Mouse (Mus musculus): ENCODE results near the gene Rimbp2. TPM values are rescaled to one million over a fixed set of nuclear protein-coding genes. Genes with fewer than 3 reads are reported as not detected.
A peak's percentile ranks its signal among the peaks of the same experiment; 100 is the strongest.

The Rimbp2 gene
- polyA plus RNA-seq, 1 experiment from 2014 or later = not detected

- Histone ChIP-seq H3K4me1 (no peaks in the 10 kb centered on the region), H3K36me3 (no peaks in the 10 kb centered on the region), H3K4me2 (no peak overlapping the region), H3K9ac (no peak overlapping the region), H3K9me3 (replicated peaks) (peaks cover 6% of the 10 kb centered on the region; the same call in 1 of the 2 replicates), H3K27ac (no peak overlapping the region), H3K4me3 (no peak overlapping the region), H3K27me3 (replicated peaks) (no peaks in the 10 kb centered on the region)
- 40% methylated on average over 5 of the region's 5 CpGs for WGBS (ENCODE audit: insufficient replicate concordance)
- ATAC-seq = no peak
Measured at GRCm38 (mm10) chr5:128920112-128920511, 33.2 kb downstream of the Rimbp2 start.

DNA sequence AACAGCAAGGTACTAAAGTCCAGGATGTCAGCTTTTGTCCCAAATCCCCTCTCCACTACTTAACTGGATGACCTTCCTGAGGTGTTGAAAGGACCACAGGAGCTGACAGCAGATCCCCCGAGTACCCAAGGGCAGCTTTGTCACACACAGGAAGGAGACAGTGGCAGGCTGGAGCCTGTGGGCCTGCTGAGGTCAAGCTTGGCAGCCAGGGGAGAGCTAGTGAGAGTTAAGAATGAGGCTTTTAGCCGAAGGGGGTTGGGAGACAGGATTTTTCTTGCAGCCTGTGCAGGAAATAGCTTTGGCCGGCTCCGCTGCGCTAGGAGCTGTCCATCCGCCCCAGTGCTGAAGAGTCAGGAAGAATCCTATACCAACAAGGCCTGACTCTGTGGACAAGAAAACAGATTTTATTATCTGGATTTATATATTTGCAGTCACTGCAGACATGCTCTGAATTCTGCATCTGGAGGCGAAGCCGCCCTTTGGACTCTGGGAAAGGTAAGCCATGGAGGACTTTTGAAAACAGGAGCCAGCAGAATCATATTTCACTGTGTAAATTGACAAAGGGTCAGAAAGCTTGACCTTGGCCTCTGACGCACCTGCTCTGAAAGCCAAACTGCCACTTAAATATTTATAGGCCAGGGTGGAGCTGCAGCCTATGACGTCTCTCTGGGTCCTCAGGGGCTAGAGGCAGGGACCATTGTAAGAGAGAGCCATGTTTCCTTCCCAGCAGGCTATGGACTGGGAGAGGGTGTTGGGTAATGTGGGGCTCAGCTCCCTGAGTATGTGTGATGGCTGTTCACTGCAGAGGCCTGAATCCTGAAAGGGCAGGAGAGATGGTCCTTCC is 35.9 kb downstream of the Rimbp2 start:
- H3K9ac ChIP-seq = no peak overlapping the region
- ATAC-seq = peak; percentile 51
- no peak overlapping the region for H3K4me3 ChIP-seq
- no peaks in the 10 kb centered on the region for H3K27me3 ChIP-seq (replicated peaks)
- no peaks in the 10 kb centered on the region for H3K4me1 ChIP-seq
- peaks cover 6% of the 10 kb centered on the region; the same call in 1 of the 2 replicates for H3K9me3 ChIP-seq (replicated peaks)
- no peak overlapping the region for H3K4me2 ChIP-seq
- H3K27ac ChIP-seq = no peak overlapping the region
- no peaks in the 10 kb centered on the region for H3K36me3 ChIP-seq
- 13% methylated on average over 10 of the region's 10 CpGs for WGBS (ENCODE audit: insufficient replicate concordance)

GRCm38 (mm10) chr5:128913820-128914219 is 39.5 kb downstream of the Rimbp2 start:
- Histone ChIP-seq H3K27ac (no peak overlapping the region), H3K36me3 (no peaks in the 10 kb centered on the region), H3K4me1 (no peaks in the 10 kb centered on the region), H3K9me3 (replicated peaks) (peaks cover 6% of the 10 kb centered on the region; the same call in 1 of the 2 replicates), H3K4me3 (no peak overlapping the region), H3K27me3 (replicated peaks) (no peaks in the 10 kb centered on the region), H3K9ac (no peak overlapping the region), H3K4me2 (no peak overlapping the region)
- ATAC-seq = no peak
- WGBS (ENCODE audit: insufficient replicate concordance) = 59% methylated on average over 3 of the region's 3 CpGs

DNA sequence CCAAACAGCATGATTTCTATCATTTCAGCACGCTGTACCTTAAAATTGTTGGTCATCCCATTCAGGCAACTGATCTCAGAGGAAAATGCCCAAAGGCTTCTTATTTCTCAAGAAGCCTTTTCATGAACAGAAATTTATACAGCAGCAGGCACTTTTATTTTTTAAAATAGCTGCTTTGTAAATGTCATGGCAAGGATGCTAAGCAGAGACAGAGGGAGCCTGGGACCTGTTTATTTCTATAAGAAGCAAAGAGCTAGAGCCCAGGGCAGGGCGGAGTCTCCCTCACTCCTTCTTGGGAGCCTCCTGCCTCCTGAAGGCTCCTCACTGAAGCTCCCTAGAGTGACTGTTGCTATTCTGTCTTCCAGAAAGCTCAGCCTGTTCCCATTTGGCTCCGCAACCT is 40.9 kb downstream of the Rimbp2 start:
- H3K36me3 ChIP-seq = no peaks in the 10 kb centered on the region
- 80% methylated on average over 3 of the region's 3 CpGs for WGBS (ENCODE audit: insufficient replicate concordance)
- H3K4me2 ChIP-seq = no peak overlapping the region
- H3K4me3 ChIP-seq = no peak overlapping the region
- H3K27me3 ChIP-seq (replicated peaks) = no peaks in the 10 kb centered on the region
- H3K9ac ChIP-seq = no peak overlapping the region
- no peak for ATAC-seq
- H3K4me1 ChIP-seq = no peaks in the 10 kb centered on the region
- no peak overlapping the region for H3K27ac ChIP-seq
- H3K9me3 ChIP-seq (replicated peaks) = peaks cover 6% of the 10 kb centered on the region; the same call in 1 of the 2 replicates

GRCm38 (mm10) chr5:128911593-128911992 is 41.7 kb downstream of the Rimbp2 start:
- Histone ChIP-seq H3K27ac (no peak overlapping the region), H3K27me3 (replicated peaks) (no peaks in the 10 kb centered on the region), H3K36me3 (no peaks in the 10 kb centered on the region), H3K9me3 (replicated peaks) (peaks cover 4% of the 10 kb centered on the region; the same call in 1 of the 2 replicates), H3K4me1 (no peaks in the 10 kb centered on the region), H3K9ac (no peak overlapping the region), H3K4me2 (no peak overlapping the region), H3K4me3 (no peak overlapping the region)
- 70% methylated on average over 8 of the region's 9 CpGs for WGBS (ENCODE audit: insufficient replicate concordance)
- ATAC-seq = no peak

DNA sequence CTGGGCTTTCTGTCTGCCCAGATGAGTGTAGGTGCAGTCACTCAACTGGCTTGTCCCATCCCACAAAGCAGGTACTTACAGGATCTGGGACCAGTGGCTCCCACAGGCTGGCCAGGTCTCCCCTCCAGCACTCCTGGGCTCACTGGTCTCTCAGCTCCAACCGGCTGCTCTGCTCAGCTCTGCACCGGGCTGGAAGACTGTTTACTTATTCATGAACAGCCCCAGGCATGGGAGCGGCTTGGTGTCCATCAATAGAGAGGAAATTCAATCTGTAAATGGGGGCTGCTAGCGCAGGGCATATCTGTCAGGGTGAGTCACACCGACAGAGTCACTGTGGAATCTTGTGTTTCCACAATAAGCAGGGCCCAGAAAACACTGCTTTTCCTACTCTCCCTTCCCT is 49.2 kb downstream of the Rimbp2 start:
- Histone ChIP-seq H3K9ac (no peak overlapping the region), H3K4me2 (no peak overlapping the region)
- ATAC-seq = no peak

GRCm38 (mm10) chr5:128903120-128903519 is 50.2 kb downstream of the Rimbp2 start:
- no peaks in the 10 kb centered on the region for H3K9me3 ChIP-seq (replicated peaks)
- no peak for ATAC-seq
- no peak overlapping the region for H3K4me2 ChIP-seq
- 58% methylated on average over 12 of the region's 12 CpGs for WGBS (ENCODE audit: insufficient replicate concordance)
- H3K36me3 ChIP-seq = no peaks in the 10 kb centered on the region
- H3K27me3 ChIP-seq (replicated peaks) = no peaks in the 10 kb centered on the region
- H3K9ac ChIP-seq = no peak overlapping the region
- no peaks in the 10 kb centered on the region for H3K4me1 ChIP-seq
- no peak overlapping the region for H3K4me3 ChIP-seq
- no peak overlapping the region for H3K27ac ChIP-seq

More for the DNA sequence above, 49.2 kb downstream of the Rimbp2 start:
- Histone ChIP-seq H3K4me1 (no peaks in the 10 kb centered on the region), H3K36me3 (no peaks in the 10 kb centered on the region), H3K4me3 (no peak overlapping the region), H3K9me3 (replicated peaks) (no peaks in the 10 kb centered on the region), H3K27ac (no peak overlapping the region), H3K27me3 (replicated peaks) (no peaks in the 10 kb centered on the region)
- 43% methylated on average over 5 of the region's 5 CpGs for WGBS (ENCODE audit: insufficient replicate concordance)

GRCm38 (mm10) chr5:128899971-128900370 is 53.3 kb downstream of the Rimbp2 start:
- WGBS (ENCODE audit: insufficient replicate concordance) = 72% methylated on average over 13 of the region's 13 CpGs
- H3K4me2 ChIP-seq = no peak overlapping the region

GRCm38 (mm10) chr5:128894921-128895320 is 58.4 kb downstream of the Rimbp2 start:
- Histone ChIP-seq H3K27me3 (replicated peaks) (no peaks in the 10 kb centered on the region), H3K4me3 (no peak overlapping the region), H3K4me2 (no peak overlapping the region), H3K4me1 (no peaks in the 10 kb centered on the region), H3K36me3 (no peaks in the 10 kb centered on the region), H3K9me3 (replicated peaks) (no peaks in the 10 kb centered on the region), H3K27ac (no peak overlapping the region), H3K9ac (no peak overlapping the region)
- 60% methylated on average over 5 of the region's 5 CpGs for WGBS (ENCODE audit: insufficient replicate concordance)
- no peak for ATAC-seq

More at GRCm38 (mm10) chr5:128899971-128900370, 53.3 kb downstream of the Rimbp2 start:
- no peak for ATAC-seq
- Histone ChIP-seq H3K27ac (no peak overlapping the region), H3K4me1 (no peaks in the 10 kb centered on the region), H3K36me3 (no peaks in the 10 kb centered on the region), H3K9me3 (replicated peaks) (no peaks in the 10 kb centered on the region), H3K9ac (no peak overlapping the region), H3K27me3 (replicated peaks) (no peaks in the 10 kb centered on the region), H3K4me3 (no peak overlapping the region)

DNA sequence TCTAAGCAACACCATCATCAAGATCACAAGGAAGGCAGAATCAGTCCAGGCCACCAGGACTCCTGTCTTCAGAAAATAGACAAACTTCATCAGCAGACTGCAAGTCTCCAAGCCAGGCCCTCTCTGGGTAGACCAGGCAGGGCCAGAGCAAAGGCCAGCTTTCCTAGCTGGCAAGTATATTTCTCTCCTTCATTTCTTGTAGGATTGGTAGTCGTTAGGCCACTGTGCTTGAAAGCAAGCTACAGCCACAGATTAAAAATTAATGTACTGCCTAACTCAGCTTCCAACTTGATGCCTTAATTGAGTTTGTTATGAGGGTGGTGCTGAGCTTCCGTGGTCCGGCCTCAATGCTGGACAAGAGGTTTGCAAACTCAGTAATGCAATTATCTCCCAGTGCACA is 65.7 kb downstream of the Rimbp2 start:
- 63% methylated on average over 3 of the region's 3 CpGs for WGBS (ENCODE audit: insufficient replicate concordance)
- no peaks in the 10 kb centered on the region for H3K36me3 ChIP-seq
- no peak for ATAC-seq
- no peaks in the 10 kb centered on the region for H3K9me3 ChIP-seq (replicated peaks)
- H3K4me2 ChIP-seq = no peak overlapping the region
- H3K4me1 ChIP-seq = no peaks in the 10 kb centered on the region
- H3K27me3 ChIP-seq (replicated peaks) = no peaks in the 10 kb centered on the region
- H3K4me3 ChIP-seq = no peak overlapping the region
- H3K9ac ChIP-seq = no peak overlapping the region
- no peak overlapping the region for H3K27ac ChIP-seq

DNA sequence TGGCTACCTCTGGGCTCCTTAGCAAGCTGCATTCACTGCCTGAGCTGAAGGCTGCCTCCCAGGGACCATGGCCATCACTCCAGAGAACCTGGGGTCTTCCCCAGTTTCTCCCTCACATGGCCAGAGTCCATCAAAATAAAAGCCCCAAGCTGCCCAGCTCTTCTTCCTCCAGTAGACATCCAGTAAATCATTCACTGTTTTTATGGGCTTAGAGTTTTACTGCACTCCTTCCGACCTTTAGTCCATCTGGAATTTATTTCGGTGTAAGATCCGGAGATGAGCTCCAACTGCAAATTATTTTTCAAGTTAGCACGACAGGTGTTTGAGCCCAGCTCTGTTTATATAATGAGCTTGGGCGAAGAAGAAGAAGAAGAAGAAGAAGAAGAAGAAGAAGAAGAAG is 69.0 kb downstream of the Rimbp2 start:
- WGBS (ENCODE audit: insufficient replicate concordance) = 68% methylated on average over 5 of the region's 5 CpGs
- Histone ChIP-seq H3K4me2 (no peak overlapping the region), H3K9ac (no peak overlapping the region), H3K4me3 (no peak overlapping the region), H3K27ac (no peak overlapping the region), H3K4me1 (no peaks in the 10 kb centered on the region), H3K36me3 (no peaks in the 10 kb centered on the region), H3K9me3 (replicated peaks) (no peaks in the 10 kb centered on the region), H3K27me3 (replicated peaks) (no peaks in the 10 kb centered on the region)
- ATAC-seq = no peak

- ATAC-seq = no peak
- Histone ChIP-seq H3K9me3 (replicated peaks) (no peaks in the 10 kb centered on the region), H3K4me3 (no peak overlapping the region), H3K4me1 (no peaks in the 10 kb centered on the region), H3K27ac (no peak overlapping the region), H3K27me3 (replicated peaks) (peaks cover 12% of the 10 kb centered on the region), H3K9ac (no peak overlapping the region), H3K36me3 (no peaks in the 10 kb centered on the region), H3K4me2 (no peak overlapping the region)
- WGBS (ENCODE audit: insufficient replicate concordance) = 42% methylated on average over 3 of the region's 3 CpGs
Measured at GRCm38 (mm10) chr5:128879092-128879491, 74.2 kb downstream of the Rimbp2 start.
